Mouse (Mus musculus) layer of hippocampus, adult 11-12 months (tissue): ENCODE results near the gene Als2.
A peak's percentile ranks its signal among the peaks of the same experiment; 100 is the strongest.

Experiments used
- DNase-seq: peaks from one replicate; pipeline ENCODE4 v3.0.0; 2022; ENCODE audit warnings: low spot score

Als2 gene

GRCm38 (mm10) chr1:59166232-59166905 lies 70.7 kb downstream of the Als2 start:
- no peak for DNase-seq

DNA sequence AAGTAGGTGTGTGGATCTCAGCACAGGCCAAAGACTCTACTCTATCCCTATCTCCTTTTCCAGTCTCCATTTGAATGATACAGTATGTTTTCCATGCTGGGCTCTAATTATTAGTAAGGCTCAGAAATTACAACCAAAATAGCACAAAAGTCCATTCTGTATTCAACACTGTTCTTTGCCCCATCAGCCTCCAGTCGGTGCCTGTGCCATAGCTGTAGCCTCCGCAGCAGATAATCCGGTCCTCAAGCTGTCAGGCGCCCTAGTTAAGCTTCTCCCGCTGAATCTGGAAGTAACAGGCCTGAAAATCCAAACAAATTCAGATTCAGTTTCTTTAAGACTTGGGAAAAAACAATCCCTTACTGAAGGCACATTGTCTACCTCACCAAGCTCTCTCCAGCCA lies 73.1 kb downstream of the Als2 start:
- no peak for DNase-seq

- DNase-seq, result peak; percentile 74
Measured at GRCm38 (mm10) chr1:59163030-59163461, 74.0 kb downstream of the Als2 start, which contains the start of gene Mpp4. Mpp4 (minus strand) TSS chr1:59163389.

DNA sequence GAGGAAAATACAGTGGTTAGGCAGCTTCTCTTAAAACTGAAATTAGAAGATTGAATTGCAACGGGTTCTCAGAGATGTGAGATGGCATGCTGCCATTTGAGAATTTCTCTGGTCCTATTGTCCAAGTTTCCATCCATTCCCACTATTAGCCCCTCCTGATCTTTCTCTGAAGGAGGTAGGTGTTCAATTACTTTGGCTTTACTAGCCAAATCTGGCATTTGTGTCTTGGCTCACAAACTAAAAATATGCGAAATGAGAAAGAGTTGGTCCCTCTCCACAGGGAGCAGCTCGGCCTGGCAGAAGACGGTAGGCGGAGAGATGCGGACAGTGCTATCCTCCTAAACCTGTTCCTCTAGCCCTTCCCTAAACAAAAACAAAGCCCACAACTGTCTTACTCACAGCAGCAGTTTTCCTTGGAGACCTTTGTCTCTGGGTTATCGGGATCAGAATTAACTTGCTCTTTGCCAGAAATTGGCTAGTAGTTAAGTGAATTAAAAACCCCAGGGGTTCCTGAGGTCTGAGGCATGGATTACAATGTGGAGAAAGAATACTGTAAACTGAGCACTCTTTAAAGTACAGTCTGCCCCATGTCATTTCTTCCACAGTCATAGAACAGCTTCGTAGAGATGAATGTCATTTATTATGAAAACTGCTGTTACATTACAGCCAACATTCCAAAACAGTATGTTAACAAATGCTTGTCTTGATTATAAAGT lies 74.6 kb downstream of the Als2 start:
- DNase-seq, result no peak

DNA sequence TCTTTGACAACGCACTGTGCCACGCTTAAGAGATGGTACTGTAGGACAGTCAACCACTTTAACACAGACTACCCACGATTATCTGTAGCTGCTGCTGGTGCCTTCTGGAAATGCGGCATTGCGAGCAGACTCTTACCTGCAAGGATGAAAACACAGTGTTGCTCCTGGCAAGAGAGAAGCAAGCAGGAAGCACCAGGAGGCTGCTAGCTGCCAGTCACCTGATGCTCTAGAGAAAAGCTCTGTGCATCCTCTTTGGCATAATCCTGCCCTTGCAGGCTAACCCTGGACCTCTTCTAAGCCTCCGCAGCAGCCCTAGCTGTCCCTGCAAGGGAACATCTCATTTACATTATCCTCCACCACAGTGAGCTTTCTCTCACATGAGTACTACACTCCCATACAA lies 75.6 kb downstream of the Als2 start:
- no peak for DNase-seq

GRCm38 (mm10) chr1:59160871-59161270 lies 76.2 kb downstream of the Als2 start:
- DNase-seq, result no peak

DNA sequence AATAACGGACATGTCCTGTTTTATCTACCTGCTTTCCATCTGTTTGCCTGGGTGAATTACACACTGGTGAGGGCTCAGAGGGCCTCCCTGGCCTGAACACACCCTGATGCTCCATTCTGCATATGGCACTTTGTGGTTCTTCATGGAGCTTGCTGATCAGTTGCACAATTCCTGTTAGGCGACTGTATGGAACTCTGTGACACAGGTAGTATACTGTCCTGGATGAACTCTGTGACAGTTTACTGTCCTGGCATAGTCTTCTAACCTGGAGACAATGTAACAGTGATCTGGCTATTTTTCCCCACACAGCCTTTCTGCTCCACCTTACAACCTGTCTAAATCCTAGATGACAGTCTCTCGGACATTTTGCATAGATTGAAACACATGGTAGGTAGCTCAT lies 77.9 kb downstream of the Als2 start:
- no peak for DNase-seq

- no peak for DNase-seq
Measured at GRCm38 (mm10) chr1:59158498-59158897, 78.5 kb downstream of the Als2 start.

DNA sequence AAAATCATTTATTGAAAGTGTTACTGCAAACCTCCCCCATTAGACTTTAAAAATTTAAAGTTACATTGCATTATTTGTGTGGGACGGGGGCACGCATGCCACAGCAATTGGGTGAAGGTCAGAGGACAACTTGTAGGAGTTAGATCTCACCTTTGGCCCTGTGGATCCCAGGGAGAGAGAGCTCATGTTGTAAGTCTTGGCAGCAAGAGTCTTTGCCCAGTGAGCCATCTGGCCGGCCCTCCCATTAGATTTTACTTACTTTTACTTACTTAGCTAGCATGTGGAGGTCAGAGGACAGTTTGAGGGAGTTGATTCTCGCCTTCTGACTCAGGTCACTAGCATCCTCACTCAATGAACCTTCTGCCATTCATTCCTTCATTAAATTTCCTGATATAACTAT lies 79.2 kb downstream of the Als2 start:
- no peak for DNase-seq

DNA sequence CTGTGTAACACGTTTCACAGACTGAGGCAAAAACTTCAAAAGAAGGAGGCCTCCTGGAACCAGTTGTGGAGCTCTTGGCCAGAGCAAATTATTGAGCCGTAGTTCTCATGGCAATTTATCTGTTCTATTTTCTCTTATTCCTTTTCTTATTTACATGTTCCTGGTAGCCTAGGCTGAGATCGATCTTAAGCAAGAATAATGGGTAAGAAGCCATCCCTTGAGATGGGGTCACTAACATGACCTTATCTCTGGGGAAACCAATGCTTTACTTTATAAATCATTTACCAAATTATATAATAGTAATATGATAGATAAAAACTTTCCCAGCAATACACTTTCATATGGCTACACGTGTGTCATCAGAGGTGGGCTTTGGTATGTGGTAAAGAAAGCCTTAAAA lies 84.7 kb downstream of the Als2 start:
- DNase-seq, result no peak

- DNase-seq, result no peak
Measured at GRCm38 (mm10) chr1:59150542-59150941, 86.5 kb downstream of the Als2 start.

DNA sequence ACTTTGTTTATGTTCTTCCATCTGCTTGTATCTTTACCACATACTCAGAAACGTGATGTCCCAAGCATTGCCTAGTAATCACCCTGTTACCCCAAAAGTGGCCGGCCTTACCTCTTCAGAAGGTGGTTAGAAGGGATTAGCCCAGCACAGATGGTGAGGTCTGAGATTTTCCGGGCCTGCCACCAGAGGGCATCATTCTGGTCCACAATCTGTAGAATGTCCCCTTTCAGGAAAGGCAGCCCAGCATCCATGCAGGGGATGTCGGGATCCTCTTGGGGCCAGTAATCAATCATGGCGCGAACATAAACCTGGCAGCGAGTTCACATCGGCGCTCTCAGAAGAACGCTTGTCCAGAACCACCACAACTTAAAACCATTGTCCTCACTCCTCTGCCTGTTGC lies 92.5 kb downstream of the Als2 start:
- DNase-seq, result no peak

GRCm38 (mm10) chr1:59142809-59143208 lies 94.2 kb downstream of the Als2 start:
- DNase-seq, result peak; percentile 56

GRCm38 (mm10) chr1:59134419-59134818 lies 102.6 kb downstream of the Als2 start:
- no peak for DNase-seq

DNA sequence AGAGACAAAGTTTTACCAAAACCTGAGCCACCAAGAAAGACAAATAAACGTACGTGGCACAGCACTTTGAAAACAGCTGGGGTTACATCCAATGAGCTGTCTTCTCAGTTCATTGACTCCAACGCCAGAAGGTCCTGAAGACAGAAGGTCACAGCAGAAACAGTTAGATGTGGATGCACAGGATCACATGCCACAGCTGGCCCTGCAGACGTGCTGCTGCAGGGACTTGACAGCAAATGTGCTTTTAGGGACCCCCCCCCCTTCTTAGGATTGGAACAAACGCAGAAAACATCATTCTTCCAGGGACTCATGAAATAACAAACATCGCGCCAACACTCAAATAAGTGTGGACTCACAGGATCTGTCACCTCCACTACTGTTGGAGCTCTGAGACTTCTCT lies 108.2 kb downstream of the Als2 start:
- DNase-seq, result no peak

GRCm38 (mm10) chr1:59125558-59125957 lies 111.5 kb downstream of the Als2 start:
- no peak for DNase-seq

DNA sequence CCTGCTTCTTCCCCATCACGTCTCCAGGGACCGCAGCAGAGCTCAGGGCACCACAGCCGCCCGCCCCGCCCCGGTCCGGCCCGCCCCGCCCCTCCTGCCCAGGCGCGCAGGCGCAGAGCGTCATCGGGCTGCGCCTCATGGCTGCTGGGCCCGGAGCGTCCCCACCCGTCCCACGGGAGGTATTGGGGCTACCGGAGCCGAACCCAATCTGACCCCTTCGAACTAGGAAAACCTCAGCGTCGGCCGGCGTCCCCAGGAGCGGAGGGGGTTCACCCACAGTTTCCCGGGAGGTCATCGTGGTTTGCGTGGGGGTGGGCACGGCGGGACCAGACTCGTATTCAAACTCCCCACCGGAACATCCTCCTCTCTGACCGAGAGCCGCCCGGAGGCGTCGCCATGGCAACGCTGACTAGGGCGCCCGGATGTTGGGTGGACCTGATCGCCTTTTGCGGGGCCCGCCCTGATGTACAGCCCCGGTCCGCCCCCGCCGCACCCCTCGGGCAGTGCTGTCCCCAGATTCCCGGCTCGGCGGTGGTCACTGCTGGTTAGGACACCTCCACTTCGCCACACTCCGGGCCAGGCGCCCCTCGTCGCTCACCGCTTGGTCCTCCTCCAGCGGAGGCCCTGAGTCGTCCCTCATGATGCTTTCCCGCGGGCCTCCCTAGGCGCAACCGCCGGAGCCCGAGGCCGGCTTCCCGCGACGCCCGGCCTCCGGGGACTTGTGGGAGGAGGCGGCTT lies 117.1 kb downstream of the Als2 start, which contains the start of gene Tmem237:
Gene Tmem237, minus strand, starts transcription at position 689 of the 738 bp plus-strand sequence.
- peak; percentile 94 for DNase-seq
